Mouse (Mus musculus) spleen, postnatal 14 days (tissue): ENCODE data around the gene Srgap2.

Source experiments
- DNase-seq, 2 experiments: peaks; one replicate each; pipeline ENCODE4 v3.0.0; 2021 to 2022; ENCODE audit warnings: low spot score in 2 of 2

Srgap2 gene

DNA sequence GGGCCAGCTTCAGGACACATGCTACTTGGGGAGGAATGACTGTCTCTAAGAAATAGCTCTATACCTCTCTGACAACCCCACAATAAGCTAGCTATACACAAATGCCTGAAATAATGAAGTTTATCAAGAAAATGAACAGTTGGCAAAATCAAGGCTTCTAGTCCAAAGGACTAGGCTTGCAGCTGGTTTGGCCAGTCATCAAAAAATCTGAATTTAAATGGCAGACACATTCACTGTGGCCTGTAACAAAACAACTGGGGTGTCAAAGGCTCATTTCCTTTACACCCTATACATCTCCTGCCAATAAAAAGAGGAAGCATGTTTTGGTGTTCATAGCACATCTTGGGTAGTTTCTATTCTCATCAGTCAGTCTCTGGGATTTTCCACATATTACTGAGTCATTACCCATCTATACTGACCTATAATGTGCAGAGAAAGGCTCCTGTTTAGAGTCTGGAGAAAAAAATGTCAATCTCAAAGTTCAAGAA, 53.5 kb downstream of the Srgap2 start:
- no peak for DNase-seq

- DNase-seq: no peak
Measured at GRCm38 (mm10) chr1:131470597-131470996, 56.6 kb downstream of the Srgap2 start.

GRCm38 (mm10) chr1:131465855-131466254, 61.3 kb downstream of the Srgap2 start:
- no peak for DNase-seq

GRCm38 (mm10) chr1:131463953-131464627, 63.1 kb downstream of the Srgap2 start:
- no peak for DNase-seq

DNA sequence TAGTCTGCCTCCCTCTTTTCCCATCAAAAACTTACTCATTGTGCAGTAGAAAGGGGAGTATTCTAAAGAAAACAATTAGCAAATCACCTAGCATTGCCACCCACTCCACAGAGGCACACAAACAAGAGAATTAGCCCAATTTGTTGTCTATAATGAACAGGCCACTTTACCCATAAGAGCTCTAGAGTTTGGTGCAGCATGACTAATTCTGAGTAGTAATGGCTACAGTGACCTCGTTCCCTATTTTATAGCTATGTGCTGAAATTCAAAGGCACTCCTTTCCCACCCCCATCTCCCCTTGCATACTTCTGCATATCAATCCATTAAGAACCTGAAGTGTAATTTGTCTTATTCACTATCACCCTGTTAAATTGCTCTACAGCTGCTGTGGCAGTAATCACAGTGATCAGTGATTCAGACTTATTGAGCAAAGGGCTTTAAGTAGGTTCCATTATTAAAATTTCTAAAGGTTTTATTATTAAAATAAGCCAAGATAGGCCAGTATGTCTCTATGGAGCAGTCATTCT, 64.5 kb downstream of the Srgap2 start:
- no peak for DNase-seq

GRCm38 (mm10) chr1:131460914-131461530, 66.1 kb downstream of the Srgap2 start:
- DNase-seq: no peak

GRCm38 (mm10) chr1:131455355-131455890, 71.7 kb downstream of the Srgap2 start:
- no peak for DNase-seq

DNA sequence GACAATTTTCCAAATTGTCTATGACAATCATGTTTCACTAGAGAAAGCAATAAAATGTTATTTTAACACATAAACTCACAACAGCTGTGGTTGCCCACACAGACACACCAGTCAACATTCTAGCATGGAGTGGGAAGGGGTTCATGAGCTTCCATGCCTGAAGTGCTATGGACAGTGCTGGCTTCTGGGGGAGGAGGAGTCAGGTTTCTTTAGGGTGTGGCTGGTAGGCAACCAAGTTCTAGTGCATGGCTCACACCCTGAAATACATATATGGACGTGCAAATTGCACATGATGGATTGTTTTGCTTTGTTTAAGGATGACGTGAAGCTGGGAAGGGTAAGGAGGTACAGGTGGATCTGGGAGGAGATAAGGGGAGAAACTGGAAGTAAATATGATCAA, 72.8 kb downstream of the Srgap2 start:
- DNase-seq: no peak

DNA sequence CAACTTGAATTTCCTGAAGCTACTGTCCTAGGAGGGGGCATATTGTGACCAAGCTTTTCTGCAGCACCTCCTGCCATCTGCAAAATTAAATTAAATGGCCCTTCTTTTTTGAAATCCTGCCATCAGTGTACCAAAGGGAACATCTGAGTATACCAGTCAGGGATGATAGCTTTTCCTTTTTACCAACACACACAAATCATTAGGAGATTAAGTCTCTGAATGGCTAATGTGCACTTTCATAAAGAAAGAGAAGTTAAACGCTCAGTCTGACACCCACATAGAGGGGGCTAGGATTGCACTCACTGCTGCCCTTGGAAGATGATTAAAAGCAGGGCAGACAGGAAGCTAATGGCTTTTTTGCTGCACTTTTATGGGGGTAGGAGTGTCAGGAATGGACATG, 73.8 kb downstream of the Srgap2 start:
- no peak for DNase-seq

GRCm38 (mm10) chr1:131448373-131448772, 78.8 kb downstream of the Srgap2 start:
- no peak for DNase-seq

- DNase-seq: peak; percentile 8 to 9
Measured at GRCm38 (mm10) chr1:131447333-131447732, 79.8 kb downstream of the Srgap2 start.

GRCm38 (mm10) chr1:131446577-131446976, 80.6 kb downstream of the Srgap2 start:
- DNase-seq: no peak

DNA sequence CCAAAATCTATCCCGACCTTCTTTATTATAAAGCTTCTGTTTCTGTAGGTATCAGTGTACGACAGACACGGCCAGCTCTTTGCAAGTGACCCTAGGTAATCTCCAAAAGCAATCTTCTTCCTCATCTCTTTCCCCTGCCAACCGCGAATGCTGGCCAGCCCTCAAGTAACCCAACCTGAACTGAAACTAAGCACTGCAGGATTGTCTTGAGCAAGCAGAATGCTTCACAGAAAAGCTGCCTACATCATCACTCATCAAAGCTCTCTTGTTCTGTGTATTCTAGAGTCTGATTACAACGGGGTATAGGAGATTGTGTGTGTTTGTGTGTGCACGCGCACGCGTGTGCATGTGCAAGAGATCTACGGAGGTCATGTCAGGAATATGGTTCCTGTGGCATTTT, 88.6 kb downstream of the Srgap2 start:
- DNase-seq: no peak

DNA sequence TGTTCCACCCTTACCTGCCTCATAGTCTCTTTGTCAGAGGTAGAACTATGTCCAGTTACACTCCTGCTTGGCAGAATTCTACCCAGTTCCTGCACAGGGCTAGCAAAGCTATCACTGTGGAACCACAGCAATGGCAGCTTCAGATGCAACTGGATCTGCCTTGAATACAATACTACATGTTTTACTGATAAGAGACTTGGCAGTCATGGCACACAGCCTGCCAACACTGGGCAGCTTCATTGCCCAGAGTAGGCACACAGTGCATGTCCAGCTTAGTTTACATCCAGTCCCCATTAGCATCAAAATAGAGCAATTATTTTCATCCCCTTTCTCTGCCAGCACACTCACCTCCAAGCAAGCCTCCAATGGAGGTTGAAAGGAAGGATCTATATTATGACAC, 89.2 kb downstream of the Srgap2 start:
- DNase-seq: no peak

GRCm38 (mm10) chr1:131436609-131437008, 90.5 kb downstream of the Srgap2 start:
- no peak for DNase-seq

- peak in 1 of 2 experiments; percentile 6 for DNase-seq
Measured at GRCm38 (mm10) chr1:131431456-131432246, 95.5 kb downstream of the Srgap2 start.

DNA sequence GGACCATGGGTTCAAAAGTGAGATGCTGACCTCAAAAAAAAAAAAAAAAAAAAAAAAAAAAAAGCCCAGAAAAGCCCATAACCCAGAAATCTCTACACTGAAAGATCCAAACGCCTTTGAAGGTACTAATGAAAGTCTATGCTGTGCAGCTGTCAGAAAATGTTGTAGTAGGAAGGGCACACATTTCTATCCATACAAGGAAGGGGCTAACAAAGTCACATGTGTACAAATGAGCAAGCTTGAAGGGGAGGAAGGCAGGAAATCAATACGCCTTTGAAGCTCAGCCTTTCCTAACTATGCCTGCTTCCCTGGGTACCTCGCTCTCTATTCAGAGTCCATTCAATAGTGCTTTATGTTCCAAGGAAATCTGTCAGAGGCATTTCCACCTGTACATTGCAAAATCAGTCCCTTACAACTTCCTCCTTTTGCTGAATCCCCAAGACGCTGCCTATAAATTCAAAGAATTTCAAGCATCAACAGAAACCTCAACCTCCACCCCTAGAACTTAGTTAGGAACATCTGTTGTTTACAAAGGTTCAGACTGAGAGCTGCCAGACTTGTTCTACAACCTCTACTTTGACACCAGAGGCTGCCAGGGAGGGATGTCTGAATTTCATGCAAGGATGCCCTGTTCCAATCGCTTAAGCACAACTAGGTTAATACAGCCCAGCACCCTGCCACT, 99.9 kb downstream of the Srgap2 start:
- no peak for DNase-seq

- no peak for DNase-seq
Measured at GRCm38 (mm10) chr1:131423061-131423460, 104.1 kb downstream of the Srgap2 start.

DNA sequence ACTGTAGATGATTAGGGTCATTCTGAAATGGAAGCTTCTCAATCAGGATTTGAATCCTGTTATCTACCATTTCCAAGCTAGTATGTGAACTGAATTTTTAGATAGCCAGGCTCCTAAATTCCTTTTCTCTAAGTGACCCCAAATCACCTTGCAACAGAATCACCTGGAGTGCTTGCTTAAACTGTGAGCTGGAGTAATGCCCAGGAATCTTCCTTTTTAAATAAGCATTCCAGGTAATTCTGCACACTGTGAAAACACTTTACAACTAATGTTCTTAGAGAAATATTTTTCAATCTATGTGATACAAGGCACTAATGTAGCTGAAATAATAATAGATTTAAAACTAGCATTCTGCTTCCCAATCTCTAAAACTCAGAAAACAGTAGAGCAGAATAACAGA, 106.0 kb downstream of the Srgap2 start:
- DNase-seq: no peak

- no peak for DNase-seq
Measured at GRCm38 (mm10) chr1:131420660-131421059, 106.5 kb downstream of the Srgap2 start.

DNA sequence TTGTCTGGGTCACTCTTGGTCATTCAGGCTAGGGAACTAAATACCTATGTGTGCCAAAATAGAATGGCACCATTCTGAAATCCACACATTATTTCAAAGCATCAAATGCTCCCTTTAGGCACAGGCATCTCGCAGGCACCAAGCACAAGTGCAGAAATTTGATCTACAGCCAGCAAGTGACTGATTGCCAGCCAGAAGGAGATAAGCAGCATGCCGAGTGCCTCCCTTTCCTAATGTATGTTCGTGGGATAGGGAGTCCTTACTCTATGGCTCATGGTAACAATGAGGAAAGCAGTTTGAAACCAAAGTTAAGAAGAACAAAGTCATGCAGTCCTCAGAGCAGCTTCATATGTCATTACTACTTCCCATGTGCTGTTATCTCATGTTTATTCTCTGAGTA, 107.8 kb downstream of the Srgap2 start:
- DNase-seq: no peak
